Mouse (Mus musculus) myocyte (in vitro differentiated cells): ENCODE measurements at regions not wholly inside any gene's neighbourhood (a gene's known extent, or its start where the extent isn't known, plus 50 kb on each side); places are given as distances from the start of the nearest gene placed in this dataset.

Experiments used
- H3K27me3 ChIP-seq: one replicate; pipeline ENCODE4 v1.6.1; 2011; ENCODE audit not compliant: control insufficient read depth, insufficient read depth, insufficient read length
- H3K36me3 ChIP-seq: one replicate; pipeline ENCODE4 v1.6.1; 2011; ENCODE audit not compliant: control insufficient read depth, insufficient read depth
- H3K4me2 ChIP-seq: one replicate; pipeline ENCODE4 v1.6.1; 2011; ENCODE audit warnings: low read depth, control low read depth
- H3K4me3 ChIP-seq: one replicate; pipeline ENCODE4 v1.5.1; 2011; ENCODE audit warnings: mild to moderate bottlenecking, control low read depth, moderate library complexity
- H3K79me2 ChIP-seq: one replicate; pipeline ENCODE4 v1.6.1; 2011; ENCODE audit not compliant: control insufficient read depth, insufficient read depth
- H3ac ChIP-seq: one replicate; pipeline ENCODE4 v1.6.1; 2011; ENCODE audit not compliant: control insufficient read depth, insufficient read length
- CEBPB ChIP-seq: IDR thresholded peaks from 2 replicates; pipeline ENCODE4 v1.6.1; 2011; ENCODE audit warnings: mild to moderate bottlenecking, moderate library complexity; ENCODE audit not compliant: poor library complexity, insufficient read depth, severe bottlenecking
- E2F4 ChIP-seq: IDR thresholded peaks from one replicate; pipeline ENCODE4 v1.6.1; 2011; ENCODE audit warnings: mild to moderate bottlenecking, control low read depth, moderate library complexity; ENCODE audit not compliant: insufficient read depth
- MAX ChIP-seq: IDR thresholded peaks from one replicate; pipeline ENCODE4 v1.6.1; 2011; ENCODE audit warnings: low read depth, mild to moderate bottlenecking, control low read depth
- MYOD1 ChIP-seq, 3 experiments: IDR thresholded peaks; one replicate each; pipeline ENCODE4 v1.6.1; 2011; ENCODE audit warnings: control low read depth in 2 of 3, low read depth in 2 of 3, mild to moderate bottlenecking in 2 of 3, moderate library complexity in 1 of 3; ENCODE audit not compliant: insufficient read length in 2 of 3, control insufficient read depth in 1 of 3
- MYOG ChIP-seq, 3 experiments: IDR thresholded peaks; one replicate each; pipeline ENCODE4 v1.6.1; 2011; ENCODE audit warnings: control low read depth in 2 of 3, low read depth in 2 of 3, mild to moderate bottlenecking in 2 of 3; ENCODE audit not compliant: insufficient read length in 2 of 3, control insufficient read depth in 1 of 3, insufficient read depth in 1 of 3
- POLR2A ChIP-seq: IDR thresholded peaks from one replicate; pipeline ENCODE4 v1.6.1; 2011; ENCODE audit warnings: low read depth, mild to moderate bottlenecking, control low read depth, moderate library complexity; ENCODE audit not compliant: insufficient read length
- POLR2AphosphoS2 ChIP-seq: IDR thresholded peaks from one replicate; pipeline ENCODE4 v1.6.1; 2011; ENCODE audit warnings: low read depth, control low read depth; ENCODE audit not compliant: insufficient read length
- REST ChIP-seq: IDR thresholded peaks from one replicate; pipeline ENCODE4 v1.6.1; 2011; ENCODE audit warnings: mild to moderate bottlenecking, control low read depth, moderate library complexity; ENCODE audit not compliant: insufficient read depth, insufficient read length
- SRF ChIP-seq: IDR thresholded peaks from one replicate; pipeline ENCODE4 v1.6.1; 2011; ENCODE audit warnings: low read depth; ENCODE audit not compliant: control insufficient read depth, insufficient read length
- TCF12 ChIP-seq: IDR thresholded peaks from one replicate; pipeline ENCODE4 v1.6.1; 2011; ENCODE audit warnings: mild to moderate bottlenecking, control low read depth; ENCODE audit not compliant: poor library complexity, insufficient read depth, severe bottlenecking
- TCF3 ChIP-seq: IDR thresholded peaks from one replicate; pipeline ENCODE4 v1.6.1; 2011; ENCODE audit warnings: low read depth, control low read depth; ENCODE audit not compliant: insufficient read length
- USF1 ChIP-seq: IDR thresholded peaks from one replicate; pipeline ENCODE4 v1.6.1; 2011; ENCODE audit warnings: low read depth, mild to moderate bottlenecking, control low read depth, moderate library complexity

GRCm38 (mm10) chr2:173455216-173455615 is 67.2 kb upstream of the 1700021F07Rik start:
- H3K4me2 ChIP-seq = no peak overlapping the region
- no peaks in the 10 kb centered on the region for H3K36me3 ChIP-seq
- no peak overlapping the region for H3K4me3 ChIP-seq
- H3ac ChIP-seq = no peak overlapping the region
- H3K27me3 ChIP-seq = no peaks in the 10 kb centered on the region
- no peak for TF ChIP-seq TCF12
- TF ChIP-seq POLR2AphosphoS2 = no peak
- TF ChIP-seq CEBPB = no peak
- TF ChIP-seq TCF3 = no peak
- no peak for TF ChIP-seq MYOG (IDR thresholded peaks at IDR 0.05; ENCODE audit: control insufficient read depth in 1 of 3, insufficient read depth in 1 of 3, insufficient read length in 2 of 3, low read depth in 2 of 3)
- no peak for TF ChIP-seq MAX
- no peak for TF ChIP-seq POLR2A
- no peak for TF ChIP-seq E2F4
- TF ChIP-seq REST = no peak
- no peaks in the 10 kb centered on the region for H3K79me2 ChIP-seq

GRCm38 (mm10) chr2:173456083-173456482 is 66.3 kb upstream of the 1700021F07Rik start:
- no peaks in the 10 kb centered on the region for H3K27me3 ChIP-seq
- H3ac ChIP-seq = no peak overlapping the region
- H3K36me3 ChIP-seq = no peaks in the 10 kb centered on the region
- TF ChIP-seq TCF3 = no peak
- no peaks in the 10 kb centered on the region for H3K79me2 ChIP-seq
- no peak overlapping the region for H3K4me2 ChIP-seq
- no peak overlapping the region for H3K4me3 ChIP-seq

- H3K79me2 ChIP-seq = no peaks in the 10 kb centered on the region
- no peak overlapping the region for H3K4me2 ChIP-seq
- no peaks in the 10 kb centered on the region for H3K27me3 ChIP-seq
- TF ChIP-seq MAX (no peak), MYOG (IDR thresholded peaks at IDR 0.05; ENCODE audit: control insufficient read depth in 1 of 3, insufficient read depth in 1 of 3, insufficient read length in 2 of 3, low read depth in 2 of 3) (peak in 2 of 3 experiments; percentile 67 to 76), E2F4 (no peak), REST (no peak), TCF3 (no peak), USF1 (no peak), CEBPB (0 out of 2 replicates have a peak, but pooled peaks have one; percentile 26), MYOD1 (IDR thresholded peaks at IDR 0.05; ENCODE audit: control insufficient read depth in 1 of 3, insufficient read length in 2 of 3, low read depth in 2 of 3) (peak in 2 of 3 experiments; percentile 26 to 65)
- no peaks in the 10 kb centered on the region for H3K36me3 ChIP-seq
- no peak overlapping the region for H3K4me3 ChIP-seq
- no peak overlapping the region for H3ac ChIP-seq
Measured at GRCm38 (mm10) chr2:173456924-173457623, 65.3 kb upstream of the 1700021F07Rik start.

GRCm38 (mm10) chr2:173457624-173458320 is 64.6 kb upstream of the 1700021F07Rik start:
- Histone ChIP-seq H3K36me3 (no peaks in the 10 kb centered on the region), H3K27me3 (no peaks in the 10 kb centered on the region), H3K79me2 (no peaks in the 10 kb centered on the region), H3ac (no peak overlapping the region), H3K4me3 (no peak overlapping the region), H3K4me2 (no peak overlapping the region)
- TF ChIP-seq SRF (no peak), MYOG (IDR thresholded peaks at IDR 0.05; ENCODE audit: control insufficient read depth in 1 of 3, insufficient read depth in 1 of 3, insufficient read length in 2 of 3, low read depth in 2 of 3) (no peak), MAX (no peak), REST (no peak), TCF3 (no peak), USF1 (no peak), E2F4 (no peak), MYOD1 (IDR thresholded peaks at IDR 0.05; ENCODE audit: control insufficient read depth in 1 of 3, insufficient read length in 2 of 3, low read depth in 2 of 3) (no peak), TCF12 (no peak)

- H3K36me3 ChIP-seq = no peaks in the 10 kb centered on the region
- H3K4me3 ChIP-seq = no peak overlapping the region
- H3K4me2 ChIP-seq = no peak overlapping the region
- H3K79me2 ChIP-seq = no peaks in the 10 kb centered on the region
- H3K27me3 ChIP-seq = no peaks in the 10 kb centered on the region
- no peak overlapping the region for H3ac ChIP-seq
- TF ChIP-seq E2F4 = no peak
- TF ChIP-seq POLR2AphosphoS2 = no peak
- TF ChIP-seq MYOD1 (IDR thresholded peaks at IDR 0.05; ENCODE audit: control insufficient read depth in 1 of 3, insufficient read length in 2 of 3, low read depth in 2 of 3) = peak in 1 of 3 experiments; percentile 31
Measured at GRCm38 (mm10) chr2:173458861-173459260, 63.5 kb upstream of the 1700021F07Rik start.
